Mouse (Mus musculus): Measurements from ENCODE around the gene Sgf29.
A peak's percentile ranks its signal among the peaks of the same experiment; 100 is the strongest.
"Not testable (repeated sequence)": the region's sequence is repeated elsewhere in the genome, so short reads cannot be mapped to it uniquely, and the experiment has no call there.

The Sgf29 gene

GRCm38 (mm10) chr7:126688156-126688555 lies 39.0 kb downstream of the Sgf29 start:
- DNase-seq (ENCODE audit: low read depth, low spot score): not testable (repeated sequence)

- no peak for DNase-seq (ENCODE audit: low read depth, low spot score)
Measured at GRCm38 (mm10) chr7:126689021-126689420, 39.9 kb downstream of the Sgf29 start.

GRCm38 (mm10) chr7:126690737-126691136 lies 41.6 kb downstream of the Sgf29 start:
- DNase-seq (ENCODE audit: low read depth, low spot score): no peak

GRCm38 (mm10) chr7:126691676-126692075 lies 42.6 kb downstream of the Sgf29 start:
- DNase-seq (ENCODE audit: low read depth, low spot score): no peak

- no peak for DNase-seq (ENCODE audit: low read depth, low spot score)
Measured at GRCm38 (mm10) chr7:126692426-126692825, 43.3 kb downstream of the Sgf29 start.

GRCm38 (mm10) chr7:126693256-126693655 lies 44.1 kb downstream of the Sgf29 start:
- DNase-seq (ENCODE audit: low read depth, low spot score): peak; percentile 92

GRCm38 (mm10) chr7:126693781-126694180 lies 44.7 kb downstream of the Sgf29 start:
- no peak for DNase-seq (ENCODE audit: low read depth, low spot score)

GRCm38 (mm10) chr7:126694441-126695051 lies 45.4 kb downstream of the Sgf29 start:
- DNase-seq (ENCODE audit: low read depth, low spot score): peak; percentile 40

- DNase-seq (ENCODE audit: low read depth, low spot score): peak; percentile 80
Measured at GRCm38 (mm10) chr7:126695210-126695611, 46.1 kb downstream of the Sgf29 start, which contains the start of gene Bola2. Gene Bola2, plus strand, starts transcription at chr7:126695401.

GRCm38 (mm10) chr7:126695631-126696207 lies 46.6 kb downstream of the Sgf29 start, which contains the start of gene Slx1b:
Gene Slx1b, minus strand, starts transcription at chr7:126695784.
- DNase-seq (ENCODE audit: low read depth, low spot score): peak; percentile 99

- DNase-seq (ENCODE audit: low read depth, low spot score): no peak
Measured at GRCm38 (mm10) chr7:126696303-126696702, 47.2 kb downstream of the Sgf29 start.

- DNase-seq (ENCODE audit: low read depth, low spot score): no peak
Measured at GRCm38 (mm10) chr7:126696886-126697285, 47.8 kb downstream of the Sgf29 start.

GRCm38 (mm10) chr7:126697838-126698237 lies 48.7 kb downstream of the Sgf29 start:
- no peak for DNase-seq (ENCODE audit: low read depth, low spot score)

GRCm38 (mm10) chr7:126700063-126701015 lies 51.2 kb downstream of the Sgf29 start:
- DNase-seq (ENCODE audit: low read depth, low spot score): no peak

GRCm38 (mm10) chr7:126701070-126701469 lies 52.0 kb downstream of the Sgf29 start:
- peak; percentile 93 for DNase-seq (ENCODE audit: low read depth, low spot score)

GRCm38 (mm10) chr7:126701559-126702357 lies 52.6 kb downstream of the Sgf29 start:
- DNase-seq (ENCODE audit: low read depth, low spot score): no peak

GRCm38 (mm10) chr7:126702358-126702757 lies 53.2 kb downstream of the Sgf29 start:
- peak; percentile 55 for DNase-seq (ENCODE audit: low read depth, low spot score)

- DNase-seq (ENCODE audit: low read depth, low spot score): peak; percentile 63
Measured at GRCm38 (mm10) chr7:126702861-126703756, 54.0 kb downstream of the Sgf29 start.

GRCm38 (mm10) chr7:126703757-126704077 lies 54.6 kb downstream of the Sgf29 start:
- peak; percentile 72 for DNase-seq (ENCODE audit: low read depth, low spot score)

Measured in brain, adult 2 months (tissue).